Mouse (Mus musculus): ENCODE measurements around the gene Secisbp2.

DNA sequence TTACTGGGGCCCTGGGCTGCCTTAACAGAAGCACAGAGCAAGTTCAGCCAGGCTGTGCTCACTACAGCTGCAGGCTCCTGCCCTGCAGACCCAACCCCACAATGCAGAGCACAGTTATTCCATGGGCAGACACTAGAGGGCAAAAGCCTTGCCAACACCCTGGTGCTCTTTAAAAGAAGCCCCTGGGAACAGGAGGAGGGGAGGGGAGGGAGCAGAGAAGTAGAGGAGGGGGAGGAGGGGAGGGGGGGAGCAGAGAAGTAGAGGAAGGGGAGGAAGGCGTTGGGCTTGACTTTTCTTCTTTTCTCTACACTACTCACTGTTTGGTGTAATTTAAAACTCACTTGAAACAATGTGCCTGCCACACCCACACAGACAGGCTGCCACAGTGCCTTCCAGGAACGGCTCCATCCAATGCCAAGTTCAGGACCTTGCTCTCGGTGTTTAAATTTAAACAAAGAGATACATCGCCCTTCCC, 78.4 kb downstream of the Secisbp2 start:
- TF ChIP-seq EP300 (optimal IDR thresholded peaks at IDR 0.05) (no peak), CTCF (IDR thresholded peaks at IDR 0.05; ENCODE audit: low read depth) (peak; percentile 56)
